Mouse (Mus musculus) CH12.LX (cell line): Measurements from ENCODE around the gene Nf1. TPM values are rescaled to one million over a fixed set of nuclear protein-coding genes. Genes with fewer than 3 reads are reported as not detected.

ENCODE experiments used
- DNase-seq: peaks from one replicate; pipeline ENCODE4 v3.0.0-alpha.2; 2013; ENCODE audit errors: extremely low read depth
- H3K27ac ChIP-seq: 2 replicates; pipeline ENCODE4 v1.5.1; 2012; ENCODE audit warnings: low read depth, mild to moderate bottlenecking, control low read depth, moderate library complexity; ENCODE audit not compliant: insufficient read depth
- H3K27me3 ChIP-seq: replicated peaks from 2 replicates; pipeline ENCODE3; 2012; ENCODE audit warnings: inconsistent platforms
- H3K36me3 ChIP-seq, 2 experiments: replicated peaks in 1 of 2; 2 replicates each; pipeline versions ENCODE3 to v1.6.1; 2012; ENCODE audit warnings: inconsistent platforms in 1 of 2, low read length in 1 of 2, mild to moderate bottlenecking in 1 of 2, mixed read lengths in 1 of 2, moderate library complexity in 1 of 2; ENCODE audit not compliant: control insufficient read depth in 1 of 2, insufficient read depth in 1 of 2
- H3K4me1 ChIP-seq, 2 experiments: 2 replicates each; pipeline ENCODE4 v1.6.1; 2012; ENCODE audit warnings: inconsistent platforms in 1 of 2, moderate library complexity in 1 of 2; ENCODE audit not compliant: insufficient read depth in 2 of 2, control insufficient read depth in 1 of 2
- H3K4me2 ChIP-seq: 2 replicates; pipeline ENCODE4 v1.6.1; 2012; ENCODE audit warnings: low read depth, mild to moderate bottlenecking, control low read depth; ENCODE audit not compliant: poor library complexity, insufficient read depth, severe bottlenecking
- H3K4me3 ChIP-seq, 3 experiments: fragments of 150-350 bp in 1 of 3; sonication (generic) in 1 of 3; replicated peaks in 1 of 3; 2 replicates each; pipeline versions ENCODE3 to v1.5.1; 2011 to 2012; ENCODE audit warnings: low read depth in 2 of 3, low read length in 2 of 3, mild to moderate bottlenecking in 2 of 3, moderate library complexity in 2 of 3, control low read depth in 1 of 3, improper control_type of control experiment in 1 of 3, inconsistent platforms in 1 of 3, mixed read lengths in 1 of 3; ENCODE audit not compliant: poor library complexity in 1 of 3
- H3K79me2 ChIP-seq: replicated peaks from 2 replicates; pipeline ENCODE4 v1.6.1; 2012; ENCODE audit warnings: mild to moderate bottlenecking, moderate library complexity; ENCODE audit not compliant: control insufficient read depth, poor library complexity, insufficient read depth, severe bottlenecking; ENCODE audit errors: extremely low read depth
- H3K9ac ChIP-seq: 2 replicates; pipeline ENCODE4 v1.6.1; 2012; ENCODE audit warnings: low read depth, mild to moderate bottlenecking, control low read depth, moderate library complexity; ENCODE audit not compliant: insufficient read depth
- H3K9me3 ChIP-seq: replicated peaks from 2 replicates; pipeline ENCODE3; 2012; ENCODE audit warnings: low read length, inconsistent platforms, mixed read lengths
- BHLHE40 ChIP-seq: IDR thresholded peaks from 2 replicates; pipeline ENCODE4 v1.6.1; 2011; ENCODE audit warnings: mild to moderate bottlenecking, low read depth, low read length, improper control_type of control experiment
- E2F4 ChIP-seq: IDR thresholded peaks from 2 replicates; pipeline ENCODE4 v1.6.1; 2011; ENCODE audit warnings: low read depth, low read length, improper control_type of control experiment; ENCODE audit not compliant: insufficient replicate concordance
- ELF1 ChIP-seq: IDR thresholded peaks from 2 replicates; pipeline ENCODE4 v1.6.1; 2014; ENCODE audit warnings: low read depth, mild to moderate bottlenecking, inconsistent platforms, low read length, improper control_type of control experiment
- EP300 ChIP-seq: IDR thresholded peaks from 2 replicates; pipeline ENCODE4 v1.6.1; 2011; ENCODE audit warnings: low read length, improper control_type of control experiment
- ETS1 ChIP-seq: conservative IDR thresholded peaks from 2 replicates; pipeline ENCODE4 v1.6.1; 2012; ENCODE audit warnings: low read depth, mild to moderate bottlenecking, inconsistent platforms, low read length, improper control_type of control experiment, moderate library complexity
- GABPA ChIP-seq: IDR thresholded peaks from 2 replicates; pipeline ENCODE4 v1.6.1; 2012; ENCODE audit warnings: low read depth, low read length, improper control_type of control experiment, inconsistent platforms; ENCODE audit not compliant: insufficient replicate concordance
- HCFC1 ChIP-seq: IDR thresholded peaks from 2 replicates; pipeline ENCODE4 v1.6.1; 2012; ENCODE audit warnings: low read depth, mild to moderate bottlenecking, inconsistent platforms, low read length, improper control_type of control experiment
- IRF4 ChIP-seq: IDR thresholded peaks from 2 replicates; pipeline ENCODE4 v1.6.1; 2014; ENCODE audit warnings: low read depth, mild to moderate bottlenecking, inconsistent platforms, low read length, improper control_type of control experiment
- JUN ChIP-seq: IDR thresholded peaks from 2 replicates; pipeline ENCODE4 v1.6.1; 2011; ENCODE audit warnings: low read depth, mild to moderate bottlenecking, low read length, improper control_type of control experiment, moderate library complexity; ENCODE audit not compliant: insufficient read depth
- JUND ChIP-seq: conservative IDR thresholded peaks from 2 replicates; pipeline ENCODE4 v1.6.1; 2011; ENCODE audit warnings: low read depth, low read length, improper control_type of control experiment
- KAT2A ChIP-seq: IDR thresholded peaks from 2 replicates; pipeline ENCODE4 v1.6.1; 2012; ENCODE audit warnings: low read length, improper control_type of control experiment, inconsistent platforms; ENCODE audit not compliant: insufficient replicate concordance
- MAZ ChIP-seq: IDR thresholded peaks from 2 replicates; pipeline ENCODE4 v1.6.1; 2012; ENCODE audit warnings: low read depth, mild to moderate bottlenecking, inconsistent platforms, low read length, improper control_type of control experiment, moderate library complexity
- MEF2A ChIP-seq: IDR thresholded peaks from 2 replicates; pipeline ENCODE4 v1.6.1; 2014; ENCODE audit warnings: low read depth, mild to moderate bottlenecking, inconsistent platforms, low read length, improper control_type of control experiment, borderline replicate concordance
- NELFE ChIP-seq: IDR thresholded peaks from 2 replicates; pipeline ENCODE4 v1.6.1; 2011; ENCODE audit warnings: low read depth, low read length, improper control_type of control experiment
- PAX5 ChIP-seq: IDR thresholded peaks from 2 replicates; pipeline ENCODE4 v1.6.1; 2012; ENCODE audit warnings: low read length, inconsistent platforms, mixed read lengths
- POLR2AphosphoS2 ChIP-seq: IDR thresholded peaks from 2 replicates; pipeline ENCODE4 v1.6.1; 2011; ENCODE audit warnings: low read depth, low read length, improper control_type of control experiment
- RAD21 ChIP-seq: IDR thresholded peaks from 2 replicates; pipeline ENCODE4 v1.6.1; 2011; ENCODE audit warnings: low read depth, mild to moderate bottlenecking, low read length, improper control_type of control experiment, moderate library complexity
- RCOR1 ChIP-seq: conservative IDR thresholded peaks from 2 replicates; pipeline ENCODE4 v1.6.1; 2012; ENCODE audit warnings: low read depth, mild to moderate bottlenecking, inconsistent platforms, low read length, improper control_type of control experiment
- TBP ChIP-seq: conservative IDR thresholded peaks from 2 replicates; pipeline ENCODE4 v1.6.1; 2011; ENCODE audit warnings: low read depth, low read length, improper control_type of control experiment
- UBTF ChIP-seq: IDR thresholded peaks from 2 replicates; pipeline ENCODE4 v1.6.1; 2012; ENCODE audit warnings: low read depth, mild to moderate bottlenecking, inconsistent platforms, low read length, improper control_type of control experiment, moderate library complexity
- USF1 ChIP-seq: IDR thresholded peaks from 2 replicates; pipeline ENCODE4 v1.6.1; 2014; ENCODE audit warnings: low read depth, mild to moderate bottlenecking, inconsistent platforms, low read length, improper control_type of control experiment
- USF2 ChIP-seq: conservative IDR thresholded peaks from 2 replicates; pipeline ENCODE4 v1.6.1; 2011; ENCODE audit warnings: low read depth, low read length, improper control_type of control experiment
- ZKSCAN1 ChIP-seq: IDR thresholded peaks from 2 replicates; pipeline ENCODE4 v1.6.1; 2012; ENCODE audit warnings: low read depth, inconsistent platforms, low read length, improper control_type of control experiment, borderline replicate concordance
- dilution Hi-C: fragments of 300-500 bp; cut with MboI; formaldehyde crosslinking; loops from 2 replicates; pipeline ENCODE4 v1.14.3; 2020; ENCODE audit warnings: low sequenced_read_pairs; ENCODE audit not compliant: extremely low pct_unique_long_range_greater_than_20kb, extremely low pct_ligation_motif_present
- in situ Hi-C: fragments of 300-500 bp; cut with MboI; formaldehyde crosslinking; loops from 3 replicates; pipeline ENCODE4 v1.14.3; 2019; ENCODE audit warnings: low sequenced_read_pairs, low pct_ligation_motif_present, low pct_unique_long_range_greater_than_20kb, mixed read lengths
- polyA plus RNA-seq: library from polyadenylated mRNA; unstranded; fragments of >175 nt; gene quantifications from 2 replicates; pipeline ENCODE4 v1.2.1, GENCODE M21; 2012; ENCODE audit warnings: low read depth; ENCODE audit not compliant: insufficient read length
- total RNA-seq, 2 experiments: library from RNA; depleted of rRNA; stranded (reverse); fragments of 300-350 nt in 1 of 2; fragments of >200 nt in 1 of 2; gene quantifications; 2 replicates each; pipeline ENCODE4 v1.2.3; 2012 to 2014

Gene Nf1
- total and polyA plus RNA-seq, 3 experiments = 7.3 to 19.5 (median 12.4) TPM

DNA sequence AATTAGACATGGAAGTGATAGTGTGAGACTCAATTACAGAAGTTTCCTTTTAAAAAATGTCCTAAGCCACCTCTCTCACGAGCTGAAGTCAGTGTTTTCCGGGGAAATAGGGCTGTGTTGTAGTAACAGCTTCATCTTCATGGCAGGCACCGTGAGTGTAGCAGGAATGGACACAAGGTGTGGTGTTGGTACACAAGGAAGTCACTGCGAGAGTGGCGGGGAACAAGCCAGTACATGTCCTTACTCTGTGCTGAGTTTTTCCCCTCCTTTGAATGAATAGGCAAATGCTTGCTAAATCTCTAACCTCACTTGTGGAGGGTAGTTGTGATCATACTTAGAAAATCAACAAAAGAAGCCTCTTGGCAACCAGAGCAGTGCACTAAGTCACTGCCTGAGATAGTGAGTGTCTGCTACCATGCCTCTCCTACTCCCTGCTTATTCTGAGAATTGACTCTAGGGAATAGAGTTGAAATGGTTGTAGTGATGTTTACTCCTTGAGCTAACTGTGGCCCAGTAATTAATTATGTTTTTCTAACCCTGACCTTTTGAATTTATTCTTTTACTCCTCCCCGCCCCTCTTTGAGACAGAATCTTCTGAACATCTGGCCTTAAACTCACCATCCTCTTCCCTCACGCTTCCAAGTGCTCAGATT lies 144.5 kb downstream of the Nf1 start (continued):
- TF ChIP-seq UBTF = peak; percentile 44; the same call in 1 of the 2 replicates
- TF ChIP-seq RCOR1 = peak; percentile 85
- 0 out of 2 replicates have a peak, but pooled peaks have one; percentile 75 for TF ChIP-seq E2F4
- peak; percentile 66 for TF ChIP-seq NELFE
- TF ChIP-seq BHLHE40 = peak; percentile 72
- no peak for TF ChIP-seq GABPA
- no peak for TF ChIP-seq ZKSCAN1
- TF ChIP-seq POLR2AphosphoS2 = peak; percentile 78; the same call in 1 of the 2 replicates
- peak; percentile 89 for TF ChIP-seq EP300
- TF ChIP-seq KAT2A = no peak
- TF ChIP-seq JUND = peak; percentile 42
- TF ChIP-seq USF1 = no peak
- TF ChIP-seq JUN = 0 out of 2 replicates have a peak, but pooled peaks have one; percentile 15

DNA sequence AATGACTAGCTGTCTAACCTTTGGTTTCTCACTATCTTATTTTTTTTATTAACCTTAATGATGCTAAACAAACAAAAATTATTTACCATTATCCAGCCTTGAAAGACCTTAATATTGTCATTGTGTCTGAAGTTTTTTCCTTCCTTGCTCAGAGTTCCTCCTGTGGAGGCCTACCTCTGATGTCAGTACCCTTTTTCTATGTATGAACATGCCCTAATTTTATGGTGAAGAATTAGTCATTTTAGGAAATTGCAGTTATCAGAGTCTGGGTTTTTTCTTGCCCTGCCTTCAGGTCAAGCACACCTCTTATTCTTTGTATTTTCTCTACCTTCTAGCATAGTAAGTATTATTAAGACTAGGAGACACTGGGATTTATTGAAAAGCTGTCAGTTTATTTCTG lies 145.2 kb downstream of the Nf1 start:
- Histone ChIP-seq H3K9me3 (no peaks in the 10 kb centered on the region), H3K4me1 (peaks cover 11 to 43% of the 10 kb centered on the region in 2 experiments), H3K4me2 (no peak overlapping the region; the same call in 1 of the 2 replicates), H3K36me3 (peaks cover 0 to 23% of the 10 kb centered on the region in 2 experiments), H3K4me3 (no peak overlapping the region), H3K9ac (peak overlapping the region; percentile 68; the same call in 1 of the 2 replicates), H3K27ac (no peak overlapping the region), H3K27me3 (no peaks in the 10 kb centered on the region), H3K79me2 (no peaks in the 10 kb centered on the region)
- peak; percentile 62; the same call in 1 of the 2 replicates for TF ChIP-seq IRF4
- peak; percentile 47; the same call in 1 of the 2 replicates for TF ChIP-seq MEF2A
- TF ChIP-seq E2F4 = no peak
- TF ChIP-seq ETS1 = no peak
- no peak for TF ChIP-seq ELF1
- TF ChIP-seq UBTF = no peak
- no peak for TF ChIP-seq NELFE
- TF ChIP-seq MAZ = no peak
- no peak for TF ChIP-seq RAD21
- TF ChIP-seq JUND = peak; percentile 75
- TF ChIP-seq USF2 = no peak
- TF ChIP-seq JUN = peak; percentile 27
- no peak for TF ChIP-seq PAX5
- TF ChIP-seq HCFC1 = peak; percentile 17; the same call in 1 of the 2 replicates
- TF ChIP-seq TBP = no peak
- TF ChIP-seq EP300 = peak; percentile 66
- dilution Hi-C loops = no loop called here
- in situ Hi-C loops = no loop called here
- DNase-seq = no peak
